Mouse (Mus musculus): ENCODE measurements at regions not wholly inside any gene's neighbourhood (a gene's known extent, or its start where the extent isn't known, plus 50 kb on each side); places are given as distances from the start of the nearest gene placed in this dataset.

DNA sequence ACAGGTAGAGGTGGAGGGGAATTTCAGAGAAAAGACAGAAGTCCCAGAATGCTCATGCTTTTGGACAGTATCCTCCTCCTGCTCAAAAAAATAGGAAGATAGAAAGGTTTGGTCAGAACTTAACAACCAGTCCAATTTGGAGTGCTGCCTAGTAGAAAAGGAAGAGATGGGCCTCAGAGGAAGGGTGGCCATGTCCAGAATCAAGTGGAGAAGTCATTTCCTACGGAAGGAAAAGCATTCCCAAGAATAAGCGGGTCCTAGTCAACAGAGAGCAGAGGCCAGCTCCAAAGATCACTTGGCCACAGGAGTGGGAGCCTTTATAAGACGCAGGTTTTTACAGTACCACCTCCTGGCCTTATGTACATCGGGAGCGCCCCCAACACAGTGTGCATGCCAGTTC lies 125.3 kb upstream of the Ccdc122 start:
- no peak for TF ChIP-seq CTCF (IDR thresholded peaks at IDR 0.05)
- no peak for TF ChIP-seq EP300 (IDR thresholded peaks at IDR 0.05)
